Mouse (Mus musculus) CD4-positive helper T cell, adult 2 months (primary cell): ENCODE results near the gene Gm49359.
A peak's percentile ranks its signal among the peaks of the same experiment; 100 is the strongest.
"Not testable (repeated sequence)": the region's sequence is repeated elsewhere in the genome, so short reads cannot be mapped to it uniquely, and the experiment has no call there.

Source experiments
- DNase-seq: peaks from one replicate; pipeline ENCODE4 v3.0.0-alpha.2; 2012; ENCODE audit warnings: low read depth, missing footprints, low spot score

Gm49359 gene

DNA sequence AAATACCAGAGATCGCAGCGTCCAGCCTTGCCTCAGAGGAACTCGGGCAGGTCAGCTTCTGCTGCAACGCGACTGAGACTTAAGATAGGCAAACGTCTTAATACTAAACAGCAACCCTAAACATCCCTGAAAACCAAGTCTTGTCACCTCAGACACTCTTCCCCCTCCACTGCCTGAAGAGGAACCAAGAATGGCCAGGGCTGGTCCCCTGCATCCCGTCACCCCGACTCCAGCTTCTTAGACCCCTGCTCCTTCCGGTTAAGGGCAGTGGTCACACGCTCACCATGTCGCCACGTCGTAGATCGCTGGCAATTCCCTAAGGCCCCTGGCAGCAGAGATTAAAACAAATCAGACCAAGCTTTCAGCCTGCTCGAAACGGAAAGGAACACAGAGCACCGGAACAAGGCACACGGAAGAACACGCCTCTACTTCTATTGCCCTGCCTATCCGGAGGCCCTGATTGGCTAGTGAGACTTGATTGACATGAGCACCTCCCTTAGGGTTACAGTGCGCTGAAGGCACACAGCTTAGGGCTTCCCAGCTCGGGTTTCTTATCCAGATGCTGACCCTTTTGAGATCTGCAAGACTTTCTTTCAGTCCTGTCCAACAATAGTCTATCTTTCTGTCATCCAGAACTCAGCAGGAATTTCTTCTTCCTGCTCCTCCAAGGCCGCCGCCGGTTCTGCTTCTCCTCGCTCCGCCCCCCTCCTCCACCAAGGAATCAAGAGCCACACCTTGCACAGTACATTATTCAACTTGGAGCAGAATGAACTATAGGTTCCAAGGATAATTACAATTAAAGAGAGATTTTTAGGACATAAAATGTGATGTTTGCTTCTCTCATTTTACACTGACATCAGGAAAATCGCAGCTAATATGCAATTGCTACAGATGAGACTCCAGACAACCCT is at the start of gene Gm49359:
Gene Gm49359, minus strand, starts transcription at position 409 of the 911 bp plus-strand sequence.
- peak; percentile 92 for DNase-seq

DNA sequence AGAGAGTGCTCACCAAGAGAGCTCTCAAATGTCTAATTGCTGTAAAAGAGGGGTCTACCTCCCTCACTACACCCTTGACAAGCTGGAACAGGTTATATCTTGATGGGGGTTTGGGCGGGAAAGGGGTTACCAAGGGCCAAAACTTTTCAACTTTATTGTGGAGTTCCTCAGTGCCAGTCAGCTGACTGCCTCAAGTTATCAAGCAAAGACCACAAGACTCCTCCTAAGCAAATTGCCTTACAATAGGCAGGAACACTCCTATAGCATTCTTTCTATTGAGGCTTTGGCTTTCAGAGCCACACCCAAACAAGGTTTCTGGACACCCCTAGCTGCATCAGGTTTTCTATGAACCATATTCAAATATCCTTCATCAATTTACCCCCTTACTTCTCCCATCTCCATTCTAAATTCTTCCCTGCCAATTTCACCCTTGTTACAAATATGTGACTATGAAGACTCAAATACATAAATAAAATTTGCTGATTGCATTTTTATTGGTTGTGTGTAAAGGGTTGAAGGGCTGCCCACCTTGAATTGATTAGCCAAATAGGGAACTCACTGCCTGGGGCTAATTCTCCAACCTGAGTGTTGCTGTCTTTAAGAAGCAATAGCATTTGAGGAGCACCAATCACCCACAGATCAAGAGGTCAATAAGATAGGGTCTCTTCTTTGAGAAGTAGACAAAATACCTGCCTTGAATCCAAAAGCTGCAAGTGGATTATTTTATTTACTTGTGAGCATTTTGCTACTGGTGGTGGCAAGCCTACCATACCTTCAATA is 44.2 kb upstream of the Gm49359 start:
- DNase-seq: not testable (repeated sequence)

- DNase-seq: not testable (repeated sequence)
Observed at GRCm38 (mm10) chr13:62472661-62473060, 6.0 kb upstream of the Gm49359 start.

- DNase-seq: peak; percentile 75
Observed at GRCm38 (mm10) chr13:62469947-62470346, 3.3 kb upstream of the Gm49359 start.
